Mouse (Mus musculus) megakaryocyte, embryonic 14.5 days (primary cell): ENCODE measurements around the gene AU040320.

Experiments used
- FLI1 ChIP-seq: IDR thresholded peaks from 2 replicates; pipeline ENCODE4 v1.6.1; 2012; ENCODE audit warnings: low read length, inconsistent platforms, mixed read lengths
- GATA1 ChIP-seq: IDR thresholded peaks from 3 replicates; pipeline ENCODE4 v1.6.1; 2012; ENCODE audit warnings: mixed read lengths, low read length, inconsistent platforms, borderline replicate concordance

GRCm38 (mm10) chr4:126806692-126807427, 53.5 kb downstream of the AU040320 start:
- TF ChIP-seq FLI1 (no peak), GATA1 (no peak)
